In genomic region chr11:115843891-115844239, GRCm38 (mm10) we compare ENCODE assay signal across 12 mouse cellular contexts. TPM values are rescaled to one million over a fixed set of nuclear protein-coding genes. Genes with fewer than 3 reads are reported as not detected.
DNase-seq lines count a peak whose midpoint lies in the region; ATAC-seq and TF ChIP-seq lines count a peak whose summit lies in the region.
"Had no signal": no experiment of that assay in that cellular context is flagged by ENCODE, and none has a peak within 500 bp of the region (broad histone marks: within the 10 kb centered on the region; RNA-seq: fewer than 3 reads in every experiment).

No protein-coding gene starts in this region.

- intact Hi-C loops in heart, postnatal 25 days (cut with DNase I): no loop called here

- peaks cover 46% of the 10 kb centered on the region for H3K36me3 ChIP-seq in heart, embryonic 13.5 days
- H3K36me3 ChIP-seq in intestine, embryonic 14.5 days (ENCODE audit: control insufficient read depth, insufficient read depth, low read length): peaks cover 23% of the 10 kb centered on the region
- H3K36me3 ChIP-seq in kidney, postnatal 0 days (ENCODE audit: insufficient read depth, low read length): peaks cover 17% of the 10 kb centered on the region
- H3K36me3 ChIP-seq in forebrain, embryonic 13.5 days (ENCODE audit: poor library complexity, severe bottlenecking): no peaks in the 10 kb centered on the region
- H3K36me3 ChIP-seq: neural tube, embryonic 13.5 days had no signal

- no peak for ATAC-seq in heart, embryonic 13.5 days (ENCODE audit: extremely low read depth, insufficient number of reproducible peaks, low FRiP score, low TSS enrichment)
- peak; percentile 78 for ATAC-seq in intestine, embryonic 14.5 days (replicated peaks; ENCODE audit: low FRiP score, low TSS enrichment, low read depth)
- ATAC-seq in kidney, postnatal 0 days (replicated peaks; ENCODE audit: low FRiP score, low read depth): peak; percentile 86
- no peak for ATAC-seq in forebrain, embryonic 13.5 days

- no peaks in the 10 kb centered on the region for H3K27me3 ChIP-seq in heart, embryonic 13.5 days (replicated peaks)
- no peaks in the 10 kb centered on the region for H3K27me3 ChIP-seq in intestine, embryonic 14.5 days (replicated peaks; ENCODE audit: control insufficient read depth, insufficient read depth, low read length)
- H3K27me3 ChIP-seq in kidney, postnatal 0 days (ENCODE audit: insufficient read depth, low read length): no peaks in the 10 kb centered on the region
- H3K27me3 ChIP-seq in forebrain, embryonic 13.5 days: no peaks in the 10 kb centered on the region
- H3K27me3 ChIP-seq: limb, embryonic 13.5 days; neural tube, embryonic 13.5 days had no signal

- no peak for TF ChIP-seq CTCF in kidney, postnatal 0 days (IDR thresholded peaks at IDR 0.05; ENCODE audit: low read depth)

- H3K9ac ChIP-seq in heart, embryonic 13.5 days: peak overlapping the region; percentile 55; the same call in 1 of the 2 replicates
- no peak overlapping the region for H3K9ac ChIP-seq in intestine, embryonic 14.5 days (ENCODE audit: low read length)
- no peak overlapping the region for H3K9ac ChIP-seq in kidney, postnatal 0 days (ENCODE audit: low read depth, low read length)
- no peak overlapping the region for H3K9ac ChIP-seq in forebrain, embryonic 13.5 days
- H3K9ac ChIP-seq: limb, embryonic 13.5 days; neural tube, embryonic 13.5 days had no signal

- WGBS in heart, embryonic 13.5 days: 88% methylated on average over 5 of the region's 5 CpGs
- WGBS in intestine, embryonic 14.5 days: 72% methylated on average over 5 of the region's 5 CpGs
- WGBS in kidney, postnatal 0 days: 65% methylated on average over 5 of the region's 5 CpGs
- 92% methylated on average over 5 of the region's 5 CpGs for WGBS in forebrain, embryonic 13.5 days

- H3K4me2 ChIP-seq in heart, embryonic 13.5 days: no peak overlapping the region
- no peak overlapping the region for H3K4me2 ChIP-seq in intestine, embryonic 14.5 days (ENCODE audit: low read length)
- H3K4me2 ChIP-seq in kidney, postnatal 0 days (ENCODE audit: low read length): 0 out of 2 replicates have a peak overlapping the region, but pooled peaks have one; percentile 7
- no peak overlapping the region for H3K4me2 ChIP-seq in forebrain, embryonic 13.5 days
- H3K4me2 ChIP-seq: limb, embryonic 13.5 days; neural tube, embryonic 13.5 days had no signal

- peaks cover 55% of the 10 kb centered on the region for H3K4me1 ChIP-seq in heart, embryonic 13.5 days
- peaks cover 36% of the 10 kb centered on the region for H3K4me1 ChIP-seq in intestine, embryonic 14.5 days (replicated peaks; ENCODE audit: control insufficient read depth, insufficient read depth, low read length)
- peaks cover 33% of the 10 kb centered on the region for H3K4me1 ChIP-seq in kidney, postnatal 0 days (replicated peaks; ENCODE audit: insufficient read depth, low read length)
- no peaks in the 10 kb centered on the region for H3K4me1 ChIP-seq in forebrain, embryonic 13.5 days
- H3K4me1 ChIP-seq: neural tube, embryonic 13.5 days had no signal

- peak overlapping the region; percentile 97 for H3K27ac ChIP-seq in heart, embryonic 13.5 days (replicated peaks)
- H3K27ac ChIP-seq in intestine, embryonic 14.5 days (ENCODE audit: low read depth): peak overlapping the region; percentile 43; the same call in 1 of the 2 replicates
- peak overlapping the region; percentile 88 for H3K27ac ChIP-seq in kidney, postnatal 0 days
- H3K27ac ChIP-seq in forebrain, embryonic 13.5 days: no peak overlapping the region
- H3K27ac ChIP-seq: limb, embryonic 13.5 days; neural tube, embryonic 13.5 days had no signal

- DNase-seq in heart, postnatal 25 days (ENCODE audit: low spot score): no peak
- DNase-seq in intestine, embryonic 14.5 days (ENCODE audit: low spot score): no peak
- DNase-seq in kidney, postnatal 0 days (ENCODE audit: low spot score): peak; percentile 61
- DNase-seq in lung, postnatal 10 days: peak; percentile 40
- DNase-seq in frontal cortex, postnatal 10 days (ENCODE audit: low spot score in 2 of 2): no peak
- no peak for DNase-seq in thymus, adult 18-20 months
- DNase-seq: gastrocnemius, postnatal 14 days had no signal

- H3K4me3 ChIP-seq in heart, embryonic 13.5 days: no peak overlapping the region
- H3K4me3 ChIP-seq in intestine, embryonic 14.5 days (ENCODE audit: low read depth, low read length): no peak overlapping the region
- no peak overlapping the region for H3K4me3 ChIP-seq in kidney, postnatal 0 days (replicated peaks; ENCODE audit: low read depth, low read length)
- H3K4me3 ChIP-seq in forebrain, embryonic 13.5 days: no peak overlapping the region
- H3K4me3 ChIP-seq: limb, embryonic 13.5 days; neural tube, embryonic 13.5 days had no signal

- peaks cover 5% of the 10 kb centered on the region; the same call in 1 of the 2 replicates for H3K9me3 ChIP-seq in heart, embryonic 13.5 days
- H3K9me3 ChIP-seq in intestine, embryonic 14.5 days (ENCODE audit: control insufficient read depth, low read length): peaks cover 8% of the 10 kb centered on the region; the same call in 1 of the 2 replicates
- no peaks in the 10 kb centered on the region for H3K9me3 ChIP-seq in kidney, postnatal 0 days (replicated peaks; ENCODE audit: low read length)
- H3K9me3 ChIP-seq in forebrain, embryonic 13.5 days (replicated peaks): no peaks in the 10 kb centered on the region
- H3K9me3 ChIP-seq: neural tube, embryonic 13.5 days had no signal

RNA-seq across cellular contexts. Expression of gene Myo15b, which starts 14.3 kb away (rescaled TPM):
- polyA plus RNA-seq in heart, embryonic 13.5 days (2015; fragmentation: Nextera tagmentation; extraction: Ambion mirVana): 0.17 and 0.27 TPM in 2 replicates
- total RNA-seq in heart, postnatal 25 days (2021): under 1 TPM in 1 of 2 experiments, not detected in 1; 0.08 TPM
- 32.9 and 44.8 TPM in 2 replicates for polyA plus RNA-seq in intestine, embryonic 14.5 days (2014; fragmentation: Nextera tagmentation; extraction: Ambion mirVana)
- polyA plus RNA-seq in kidney, postnatal 0 days (2015; fragmentation: Nextera tagmentation; extraction: Ambion mirVana): 16.5 and 17.6 TPM in 2 replicates
- polyA plus RNA-seq in forebrain, embryonic 13.5 days (2015; fragmentation: Nextera tagmentation; extraction: Ambion mirVana): 0.21 TPM in 1 of 2 replicates, not detected in the other
- polyA plus RNA-seq: C2C12 had no signal

RNA-seq across cellular contexts. Expression of gene Llgl2, which starts 20.0 kb away (rescaled TPM):
- 18.9 and 19.0 TPM in 2 replicates for polyA plus RNA-seq in heart, embryonic 13.5 days (2015; fragmentation: Nextera tagmentation; extraction: Ambion mirVana)
- 10 to 100 TPM; 15.1 to 21.5 TPM for total RNA-seq in heart, postnatal 25 days (2021)
- polyA plus RNA-seq in intestine, embryonic 14.5 days (2014; fragmentation: Nextera tagmentation; extraction: Ambion mirVana): 46.3 and 59.2 TPM in 2 replicates
- polyA plus RNA-seq in kidney, postnatal 0 days (2015; fragmentation: Nextera tagmentation; extraction: Ambion mirVana): 54.5 and 61.2 TPM in 2 replicates
- 0.68 and 1.2 TPM in 2 replicates for polyA plus RNA-seq in forebrain, embryonic 13.5 days (2015; fragmentation: Nextera tagmentation; extraction: Ambion mirVana)

RNA-seq across cellular contexts. Expression of gene Tsen54, which starts 29.3 kb away (rescaled TPM):
- polyA plus RNA-seq in heart, embryonic 13.5 days (2015; fragmentation: Nextera tagmentation; extraction: Ambion mirVana): 24.4 and 27.5 TPM in 2 replicates
- total RNA-seq in heart, postnatal 25 days (2021): 1 to 10 TPM; 9.1 to 9.2 TPM
- 29.5 and 30.7 TPM in 2 replicates for polyA plus RNA-seq in intestine, embryonic 14.5 days (2014; fragmentation: Nextera tagmentation; extraction: Ambion mirVana)
- 34.7 and 36.2 TPM in 2 replicates for polyA plus RNA-seq in kidney, postnatal 0 days (2015; fragmentation: Nextera tagmentation; extraction: Ambion mirVana)
- 23.2 and 23.9 TPM in 2 replicates for polyA plus RNA-seq in forebrain, embryonic 13.5 days (2015; fragmentation: Nextera tagmentation; extraction: Ambion mirVana)

RNA-seq across cellular contexts. Expression of gene Caskin2, which starts 30.4 kb away (rescaled TPM):
- 20.0 and 20.1 TPM in 2 replicates for polyA plus RNA-seq in heart, embryonic 13.5 days (2015; fragmentation: Nextera tagmentation; extraction: Ambion mirVana)
- 10 to 100 TPM; 41.8 to 52.2 TPM for total RNA-seq in heart, postnatal 25 days (2021)
- 14.9 and 15.3 TPM in 2 replicates for polyA plus RNA-seq in intestine, embryonic 14.5 days (2014; fragmentation: Nextera tagmentation; extraction: Ambion mirVana)
- polyA plus RNA-seq in kidney, postnatal 0 days (2015; fragmentation: Nextera tagmentation; extraction: Ambion mirVana): 14.2 and 14.4 TPM in 2 replicates
- 10.7 and 13.3 TPM in 2 replicates for polyA plus RNA-seq in forebrain, embryonic 13.5 days (2015; fragmentation: Nextera tagmentation; extraction: Ambion mirVana)

RNA-seq across cellular contexts. Expression of gene Smim5, which starts 55.9 kb away (rescaled TPM):
- 20.0 and 24.2 TPM in 2 replicates for polyA plus RNA-seq in heart, embryonic 13.5 days (2015; fragmentation: Nextera tagmentation; extraction: Ambion mirVana)
- 10 to 100 TPM; 19.7 to 20.2 TPM for total RNA-seq in heart, postnatal 25 days (2021)
- 1.1 and 2.5 TPM in 2 replicates for polyA plus RNA-seq in intestine, embryonic 14.5 days (2014; fragmentation: Nextera tagmentation; extraction: Ambion mirVana)
- polyA plus RNA-seq in kidney, postnatal 0 days (2015; fragmentation: Nextera tagmentation; extraction: Ambion mirVana): 11.1 and 12.1 TPM in 2 replicates
- polyA plus RNA-seq in forebrain, embryonic 13.5 days (2015; fragmentation: Nextera tagmentation; extraction: Ambion mirVana): 1.4 and 1.5 TPM in 2 replicates

Comparison
In these comparisons a context has a peak if more than half of its experiments do, and no peak if none do; other contexts are left out.
1. ATAC-seq: peak in intestine, embryonic 14.5 days (single experiment) and kidney, postnatal 0 days (single experiment); none in heart, embryonic 13.5 days (single experiment) and forebrain, embryonic 13.5 days (single experiment).
2. DNase-seq: peak in kidney, postnatal 0 days (single experiment) and lung, postnatal 10 days (single experiment); none in heart, postnatal 25 days (single experiment), intestine, embryonic 14.5 days (single experiment), frontal cortex, postnatal 10 days (0 of 2) and thymus, adult 18-20 months (0 of 2).
3. RNA of gene Myo15b, which starts 14.3 kb away (polyA plus RNA-seq): 32.9 to 44.8 TPM in intestine, embryonic 14.5 days and 16.5 to 17.6 TPM in kidney, postnatal 0 days; 0.17 to 0.27 TPM in heart, embryonic 13.5 days and 0.21 TPM in forebrain, embryonic 13.5 days; every median in the first group is over 10 times any median in the second.